Mouse (Mus musculus): ENCODE data around the gene Daam1. TPM values are rescaled to one million over a fixed set of nuclear protein-coding genes. Genes with fewer than 3 reads are reported as not detected.

Gene Daam1
- polyA plus RNA-seq, 1 experiment: 36.2 TPM

GRCm38 (mm10) chr12:71874561-71874960 lies 43.7 kb downstream of the Daam1 start:
- Histone ChIP-seq H3K4me1 (ENCODE audit: control insufficient read depth, insufficient read depth, low read length) (no peaks in the 10 kb centered on the region), H3K27ac (ENCODE audit: control insufficient read depth, insufficient read depth, low read depth, low read length, poor library complexity) (no peak overlapping the region), H3K4me3 (replicated peaks; ENCODE audit: control insufficient read depth, low read depth, low read length) (no peak overlapping the region)
- 81% methylated on average over 6 of the region's 6 CpGs for WGBS
- no peak for TF ChIP-seq POLR2A (IDR thresholded peaks at IDR 0.05; ENCODE audit: borderline replicate concordance, control insufficient read depth, low read depth, low read length)
- TF ChIP-seq CTCF (IDR thresholded peaks at IDR 0.05; ENCODE audit: control insufficient read depth, insufficient read depth, low read length): no peak

- WGBS: 90% methylated on average over 3 of the region's 3 CpGs
- no peak overlapping the region for H3K27ac ChIP-seq (ENCODE audit: control insufficient read depth, insufficient read depth, low read depth, low read length, poor library complexity)
- TF ChIP-seq CTCF (IDR thresholded peaks at IDR 0.05; ENCODE audit: control insufficient read depth, insufficient read depth, low read length) (no peak), POLR2A (IDR thresholded peaks at IDR 0.05; ENCODE audit: borderline replicate concordance, control insufficient read depth, low read depth, low read length) (no peak)
- no peak overlapping the region for H3K4me3 ChIP-seq (replicated peaks; ENCODE audit: control insufficient read depth, low read depth, low read length)
- H3K4me1 ChIP-seq (ENCODE audit: control insufficient read depth, insufficient read depth, low read length): no peaks in the 10 kb centered on the region
Measured at GRCm38 (mm10) chr12:71874984-71875383, 44.1 kb downstream of the Daam1 start.

GRCm38 (mm10) chr12:71875761-71876489 lies 45.0 kb downstream of the Daam1 start:
- Histone ChIP-seq H3K4me1 (ENCODE audit: control insufficient read depth, insufficient read depth, low read length) (no peaks in the 10 kb centered on the region), H3K27ac (ENCODE audit: control insufficient read depth, insufficient read depth, low read depth, low read length, poor library complexity) (no peak overlapping the region), H3K4me3 (replicated peaks; ENCODE audit: control insufficient read depth, low read depth, low read length) (no peak overlapping the region)
- TF ChIP-seq CTCF (IDR thresholded peaks at IDR 0.05; ENCODE audit: control insufficient read depth, insufficient read depth, low read length): no peak
- TF ChIP-seq POLR2A (IDR thresholded peaks at IDR 0.05; ENCODE audit: borderline replicate concordance, control insufficient read depth, low read depth, low read length): no peak
- 93% methylated on average over 7 of the region's 7 CpGs for WGBS

- 87% methylated on average over 5 of the region's 5 CpGs for WGBS
- Histone ChIP-seq H3K4me1 (ENCODE audit: control insufficient read depth, insufficient read depth, low read length) (peaks cover 2% of the 10 kb centered on the region; the same call in 1 of the 2 replicates), H3K4me3 (replicated peaks; ENCODE audit: control insufficient read depth, low read depth, low read length) (no peak overlapping the region), H3K27ac (ENCODE audit: control insufficient read depth, insufficient read depth, low read depth, low read length, poor library complexity) (no peak overlapping the region)
- TF ChIP-seq POLR2A (IDR thresholded peaks at IDR 0.05; ENCODE audit: borderline replicate concordance, control insufficient read depth, low read depth, low read length) (no peak), CTCF (IDR thresholded peaks at IDR 0.05; ENCODE audit: control insufficient read depth, insufficient read depth, low read length) (no peak)
Measured at GRCm38 (mm10) chr12:71880987-71881386, 50.1 kb downstream of the Daam1 start.

- H3K4me3 ChIP-seq (replicated peaks; ENCODE audit: control insufficient read depth, low read depth, low read length): no peak overlapping the region
- H3K4me1 ChIP-seq (ENCODE audit: control insufficient read depth, insufficient read depth, low read length): peaks cover 2% of the 10 kb centered on the region; the same call in 1 of the 2 replicates
- H3K27ac ChIP-seq (ENCODE audit: control insufficient read depth, insufficient read depth, low read depth, low read length, poor library complexity): no peak overlapping the region
- 91% methylated on average over 4 of the region's 4 CpGs for WGBS
- TF ChIP-seq CTCF (IDR thresholded peaks at IDR 0.05; ENCODE audit: control insufficient read depth, insufficient read depth, low read length) (no peak), POLR2A (IDR thresholded peaks at IDR 0.05; ENCODE audit: borderline replicate concordance, control insufficient read depth, low read depth, low read length) (no peak)
Measured at GRCm38 (mm10) chr12:71881477-71881876, 50.6 kb downstream of the Daam1 start.

GRCm38 (mm10) chr12:71883066-71883711 lies 52.3 kb downstream of the Daam1 start:
- peaks cover 2% of the 10 kb centered on the region; the same call in 1 of the 2 replicates for H3K4me1 ChIP-seq (ENCODE audit: control insufficient read depth, insufficient read depth, low read length)
- WGBS: 75% methylated on average over 9 of the region's 9 CpGs

GRCm38 (mm10) chr12:71885170-71885574 lies 54.3 kb downstream of the Daam1 start:
- Histone ChIP-seq H3K4me3 (replicated peaks; ENCODE audit: control insufficient read depth, low read depth, low read length) (no peak overlapping the region), H3K27ac (ENCODE audit: control insufficient read depth, insufficient read depth, low read depth, low read length, poor library complexity) (no peak overlapping the region), H3K4me1 (ENCODE audit: control insufficient read depth, insufficient read depth, low read length) (peaks cover 2% of the 10 kb centered on the region; the same call in 1 of the 2 replicates)
- TF ChIP-seq POLR2A (IDR thresholded peaks at IDR 0.05; ENCODE audit: borderline replicate concordance, control insufficient read depth, low read depth, low read length) (no peak), CTCF (IDR thresholded peaks at IDR 0.05; ENCODE audit: control insufficient read depth, insufficient read depth, low read length) (no peak)
- 71% methylated on average over 2 of the region's 2 CpGs for WGBS

More at GRCm38 (mm10) chr12:71883066-71883711, 52.3 kb downstream of the Daam1 start:
- H3K4me3 ChIP-seq (replicated peaks; ENCODE audit: control insufficient read depth, low read depth, low read length): no peak overlapping the region
- H3K27ac ChIP-seq (ENCODE audit: control insufficient read depth, insufficient read depth, low read depth, low read length, poor library complexity): no peak overlapping the region
- TF ChIP-seq POLR2A (IDR thresholded peaks at IDR 0.05; ENCODE audit: borderline replicate concordance, control insufficient read depth, low read depth, low read length) (no peak), CTCF (IDR thresholded peaks at IDR 0.05; ENCODE audit: control insufficient read depth, insufficient read depth, low read length) (no peak)

- Histone ChIP-seq H3K27ac (ENCODE audit: control insufficient read depth, insufficient read depth, low read depth, low read length, poor library complexity) (no peak overlapping the region), H3K4me1 (ENCODE audit: control insufficient read depth, insufficient read depth, low read length) (peaks cover 2% of the 10 kb centered on the region; the same call in 1 of the 2 replicates), H3K4me3 (replicated peaks; ENCODE audit: control insufficient read depth, low read depth, low read length) (no peak overlapping the region)
- TF ChIP-seq POLR2A (IDR thresholded peaks at IDR 0.05; ENCODE audit: borderline replicate concordance, control insufficient read depth, low read depth, low read length) (no peak), CTCF (IDR thresholded peaks at IDR 0.05; ENCODE audit: control insufficient read depth, insufficient read depth, low read length) (no peak)
- WGBS: 50% methylated on average over 4 of the region's 4 CpGs
Measured at GRCm38 (mm10) chr12:71885717-71886116, 54.8 kb downstream of the Daam1 start.

All from bone marrow, adult 2 months (tissue).